Mouse (Mus musculus) cerebral cortex, adult 2 months (tissue): ENCODE results near the gene Ntrk3.

Experiments
- WGBS: fragments of 180-500 bp; shearing (Covaris S2); methylation state at CpG from one replicate; pipeline ENCODE4 v1.1.7; 2018; 5-methylcytosine and 5-hydroxymethylcytosine counted together

Ntrk3 gene

DNA sequence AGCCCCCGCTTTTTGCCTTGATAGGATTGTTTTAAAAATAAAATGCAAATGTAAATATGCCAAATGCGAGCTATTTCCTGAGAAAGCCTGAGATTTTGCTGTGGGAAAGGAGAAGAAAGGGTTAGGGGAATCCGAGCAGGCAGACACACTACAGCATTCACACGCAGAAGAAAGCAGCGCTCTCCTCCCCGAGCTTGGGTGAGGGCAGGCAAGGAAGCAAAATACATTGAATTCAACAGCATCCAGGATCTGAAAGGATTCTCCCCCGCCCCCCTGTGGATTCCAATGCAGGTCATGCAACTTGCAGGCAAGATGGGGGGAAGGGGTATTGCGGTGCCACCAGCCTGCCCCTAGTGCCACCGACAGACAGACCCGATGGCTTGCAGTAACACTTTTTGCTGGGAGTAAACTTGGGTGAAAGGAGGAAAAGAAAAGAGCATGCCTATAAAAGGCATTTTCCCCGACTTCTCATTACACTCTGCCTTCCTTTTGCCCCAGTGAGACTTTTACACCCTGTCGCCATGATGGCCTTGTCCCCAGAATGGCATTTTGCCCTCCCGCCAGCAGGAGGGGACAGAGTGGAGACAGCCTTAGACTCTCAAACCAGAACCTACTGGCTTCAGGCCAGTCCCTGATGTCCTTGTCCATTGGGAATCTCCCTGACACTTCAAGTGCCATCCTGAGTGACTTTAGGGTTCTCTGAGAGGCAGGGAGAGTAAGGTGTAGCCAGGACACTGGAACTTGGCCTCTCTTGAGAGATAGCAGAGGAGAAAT, 158.2 kb downstream of the Ntrk3 start:
- 5% methylated on average over 13 of the region's 13 CpGs for WGBS

DNA sequence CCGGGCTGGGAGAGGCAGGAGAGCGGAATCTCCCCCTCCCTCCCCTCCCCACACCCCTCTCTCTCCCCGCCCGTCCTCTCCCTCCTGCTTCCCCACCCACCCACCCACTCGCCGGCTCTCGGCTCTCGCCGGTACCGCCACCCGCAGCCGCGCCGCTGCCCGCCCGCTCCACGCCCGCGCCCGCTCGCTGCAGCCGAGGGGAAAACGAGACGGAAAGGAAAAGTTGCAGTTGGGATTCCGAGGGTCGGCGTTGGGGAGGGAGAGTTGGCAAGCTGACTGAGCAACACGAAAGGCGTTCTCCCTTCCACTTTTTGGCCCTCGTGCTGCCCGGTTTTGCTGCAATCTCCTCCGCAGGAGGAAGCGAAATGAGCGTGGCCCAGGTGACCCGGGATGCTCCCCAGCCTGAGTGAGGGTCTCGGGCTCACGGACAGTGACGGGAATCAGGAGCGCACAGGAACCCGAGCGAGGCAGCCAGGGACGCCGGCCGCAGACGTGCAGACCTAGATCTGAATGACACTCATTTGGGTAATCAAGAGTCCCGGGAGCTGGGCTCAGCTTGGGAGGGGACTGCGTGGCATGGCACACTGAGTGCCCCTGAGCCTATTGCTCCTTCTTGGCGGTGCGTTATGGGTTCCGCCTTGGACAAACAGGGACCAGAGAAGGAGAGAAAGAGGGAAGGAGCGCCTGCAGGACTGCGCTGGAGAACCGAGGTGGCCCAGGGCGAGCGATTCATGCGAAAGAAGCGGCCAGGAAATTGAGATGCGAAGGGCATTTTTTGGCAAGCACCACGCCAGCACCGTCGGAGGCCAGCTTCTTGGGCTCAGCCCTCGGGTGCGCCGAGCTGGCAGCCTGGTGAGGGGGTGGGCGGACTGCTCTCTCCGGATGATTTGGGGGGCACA, 159.1 kb downstream of the Ntrk3 start:
- under 1% methylated on average over 51 of the region's 66 CpGs for WGBS

DNA sequence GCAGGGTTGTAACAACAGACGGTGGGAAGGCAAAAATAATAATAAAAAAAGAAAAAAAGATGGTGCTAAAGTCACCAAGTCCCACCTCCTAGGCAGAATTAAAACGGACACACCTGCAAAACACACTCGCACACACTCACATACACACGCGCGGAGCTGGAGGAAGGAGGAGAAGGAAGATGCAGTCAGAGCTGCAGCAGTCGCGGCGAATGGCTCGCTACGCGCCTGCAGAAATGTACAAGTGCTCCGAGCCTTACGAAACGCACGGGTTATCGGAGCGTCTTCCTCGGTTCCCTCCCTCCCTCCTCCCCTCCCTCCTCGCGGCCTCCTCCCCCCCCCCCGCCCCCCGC, 159.7 kb downstream of the Ntrk3 start:
- 1% methylated on average over 17 of the region's 23 CpGs for WGBS

DNA sequence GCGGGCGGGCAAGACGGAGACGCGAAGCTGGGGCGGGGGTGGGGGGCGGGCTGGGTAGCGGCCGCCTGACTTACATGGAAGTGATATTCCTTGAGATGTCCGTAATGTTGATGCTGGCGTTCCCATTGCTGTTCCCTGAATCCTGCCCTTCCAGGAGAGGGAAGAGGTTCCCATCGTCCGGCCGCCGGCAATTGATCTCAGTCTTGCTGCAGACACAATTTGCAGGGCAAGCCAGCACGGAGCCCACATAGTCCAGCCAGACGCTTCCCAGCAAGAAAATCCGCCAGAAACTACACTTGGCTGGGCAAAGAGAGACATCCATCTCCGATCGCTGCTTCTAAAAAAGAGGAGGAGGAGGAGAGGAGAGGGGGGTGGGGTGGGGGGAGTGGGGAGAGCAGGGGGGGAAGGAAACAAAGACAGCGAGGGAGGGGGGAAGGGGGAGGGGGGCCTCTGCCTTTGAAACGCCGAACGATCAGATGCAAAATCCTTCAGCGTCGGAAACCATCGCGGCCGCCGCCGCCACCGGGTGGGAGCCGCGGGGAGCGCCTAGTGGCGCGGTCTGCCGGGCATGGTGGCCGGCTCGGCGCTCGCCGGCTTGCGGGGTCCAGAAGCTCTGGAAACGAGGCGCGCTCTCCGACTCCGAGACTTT, 160.2 kb downstream of the Ntrk3 start:
- WGBS: under 1% methylated on average over 49 of the region's 49 CpGs

DNA sequence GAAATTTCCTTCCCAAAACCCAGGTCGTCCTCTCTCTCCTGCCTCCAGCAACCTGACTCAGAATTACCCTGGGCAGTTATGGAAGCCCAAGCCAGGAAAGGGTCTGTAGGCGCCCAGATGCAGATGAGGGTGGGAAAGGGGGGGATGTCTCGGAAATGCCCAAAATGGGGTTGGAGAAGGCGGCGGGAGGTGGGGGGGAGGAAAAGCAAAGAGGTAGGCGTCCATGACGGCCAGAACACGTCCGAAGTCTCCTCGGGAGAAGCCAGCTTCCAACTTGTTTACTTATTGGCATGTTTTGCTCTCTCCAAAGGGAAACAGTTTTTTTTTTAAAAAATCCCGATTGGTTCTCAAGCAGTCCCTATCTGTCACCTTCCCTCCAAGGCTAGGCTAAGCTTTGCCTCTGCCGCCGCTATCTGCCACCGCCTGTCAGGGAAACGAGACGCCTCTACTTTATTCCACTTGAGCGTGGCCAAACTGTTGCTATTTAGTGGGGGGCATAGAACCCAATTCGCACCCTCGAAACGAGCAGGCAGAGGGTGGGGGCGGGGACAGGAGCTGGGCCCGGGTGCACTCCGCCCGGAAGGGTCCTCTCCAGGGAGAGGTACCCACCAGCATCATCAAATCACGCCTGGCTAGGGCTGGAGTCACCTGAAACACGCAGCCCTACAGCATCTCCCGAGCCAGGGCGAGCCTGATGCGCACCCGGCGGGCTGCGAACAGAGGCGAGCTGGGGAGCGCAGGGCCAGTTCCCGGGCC, 160.9 kb downstream of the Ntrk3 start:
- WGBS: 3% methylated on average over 35 of the region's 35 CpGs

DNA sequence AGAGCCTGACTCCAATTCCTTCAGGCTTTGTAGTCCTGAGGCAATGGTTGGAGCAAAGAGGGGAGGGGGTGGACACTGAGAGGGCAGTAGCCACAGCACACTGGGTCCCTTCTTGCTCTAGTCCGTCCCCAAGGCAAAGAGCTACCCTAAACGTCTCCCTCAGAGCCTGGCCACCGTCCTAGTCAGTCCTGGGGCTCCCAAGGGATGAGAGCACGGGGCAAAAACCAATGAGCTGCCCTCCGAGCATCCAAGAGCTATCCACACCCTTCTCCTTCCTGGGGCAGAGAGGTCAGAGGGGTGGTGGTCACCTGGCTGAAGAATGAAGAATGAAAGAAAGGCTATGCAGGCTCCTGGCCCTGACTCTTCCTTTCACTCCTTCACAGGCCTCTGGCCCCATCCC, 161.6 kb downstream of the Ntrk3 start:
- 25% methylated on average over 5 of the region's 5 CpGs for WGBS

DNA sequence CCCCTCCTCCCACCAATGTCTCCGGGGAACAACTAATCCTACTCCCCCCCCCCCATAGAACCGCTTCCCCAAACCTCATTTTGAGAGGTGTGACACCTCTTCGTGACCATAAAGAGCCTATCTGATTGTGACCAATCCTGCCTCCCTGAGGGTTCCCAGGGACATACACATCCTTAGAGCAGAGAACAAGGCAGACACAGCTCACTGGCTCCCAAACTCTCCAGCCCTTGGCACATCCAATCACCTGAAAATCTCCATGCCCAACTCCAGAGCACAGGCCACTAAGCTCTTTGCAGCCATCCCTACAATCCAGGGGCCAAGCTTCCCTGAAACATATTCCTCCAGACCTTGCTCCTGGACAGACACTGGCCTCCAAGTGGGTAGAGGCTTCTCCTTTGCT, 162.3 kb downstream of the Ntrk3 start:
- WGBS: 11% methylated on average over 3 of the region's 3 CpGs

DNA sequence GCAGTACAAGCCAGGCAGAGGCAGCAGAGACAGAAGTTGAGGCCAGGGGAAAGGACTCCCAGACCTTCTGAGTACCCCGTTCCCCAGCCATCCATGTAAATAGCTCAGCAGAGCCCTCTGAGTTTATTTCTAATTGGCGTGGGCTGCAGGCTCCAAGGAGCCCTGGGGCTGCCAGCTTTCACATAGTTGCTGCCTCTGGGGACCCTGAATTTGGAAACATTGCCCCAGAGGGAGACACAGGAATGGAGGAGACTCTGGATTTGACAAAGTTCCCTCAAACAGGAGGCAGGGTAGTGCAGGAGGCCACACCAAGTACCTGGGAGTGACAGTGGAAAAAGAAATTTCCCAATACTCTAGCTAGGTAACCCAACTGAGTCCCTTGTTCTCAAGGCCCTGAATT, 166.6 kb downstream of the Ntrk3 start:
- WGBS: 55% methylated on average over 2 of the region's 2 CpGs

DNA sequence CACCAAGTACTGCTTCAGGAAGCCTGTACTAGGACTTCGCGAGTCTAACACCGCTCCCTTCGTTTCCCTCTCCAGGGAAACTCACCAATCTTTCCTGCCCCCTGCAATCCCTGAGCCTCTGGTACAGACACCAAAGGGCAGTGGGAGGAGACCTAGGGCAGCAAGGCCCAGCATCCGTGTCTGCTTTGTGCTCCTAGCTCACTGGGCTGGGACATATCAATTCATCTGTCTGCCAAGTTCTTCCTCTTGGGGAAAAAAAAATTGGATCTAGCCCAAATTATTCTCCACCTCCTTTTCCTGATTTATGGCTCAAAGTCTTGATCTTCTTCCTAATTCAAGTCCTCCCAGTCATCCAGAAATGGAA, 168.6 kb downstream of the Ntrk3 start:
- 5% methylated on average over 5 of the region's 5 CpGs for WGBS

DNA sequence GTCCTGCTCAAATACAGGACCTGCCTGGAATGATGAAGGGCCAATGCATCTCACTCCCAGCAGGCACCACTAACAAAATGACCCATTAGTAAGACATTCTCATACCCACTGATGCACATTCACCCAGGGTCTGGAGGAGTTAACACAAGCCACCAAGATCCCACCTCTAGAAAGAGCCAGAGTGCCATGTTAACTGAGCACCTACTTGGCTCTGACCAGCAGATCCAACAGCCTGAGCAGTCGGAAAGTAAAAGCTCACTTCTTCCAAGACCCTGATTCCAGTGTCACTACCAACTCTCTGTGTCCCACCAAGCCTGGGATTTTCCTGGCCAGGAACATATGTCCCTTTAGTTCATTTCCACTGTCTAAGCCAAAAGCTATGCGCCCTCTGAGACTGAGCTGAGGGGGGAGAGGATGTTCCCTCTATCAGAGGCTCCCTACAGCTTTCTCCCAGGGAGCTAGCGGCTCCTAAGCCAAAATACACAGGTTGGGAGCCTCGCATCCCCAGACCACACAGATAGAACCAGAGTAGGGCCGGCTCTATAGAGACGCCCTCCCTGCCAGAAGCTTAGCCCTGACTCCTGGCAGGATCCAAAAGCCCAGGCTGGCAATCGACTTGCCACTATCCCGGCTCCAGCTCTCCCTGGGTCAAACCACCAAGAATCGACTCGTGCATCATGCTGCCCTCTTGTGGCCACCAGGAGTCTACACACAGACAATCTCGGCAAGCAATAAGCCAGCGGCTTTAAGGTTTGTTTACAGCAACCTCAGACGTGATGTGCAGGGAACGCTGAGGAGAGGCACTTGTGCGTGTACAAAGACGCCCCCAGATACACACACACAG, 169.2 kb downstream of the Ntrk3 start:
- 14% methylated on average over 16 of the region's 16 CpGs for WGBS

DNA sequence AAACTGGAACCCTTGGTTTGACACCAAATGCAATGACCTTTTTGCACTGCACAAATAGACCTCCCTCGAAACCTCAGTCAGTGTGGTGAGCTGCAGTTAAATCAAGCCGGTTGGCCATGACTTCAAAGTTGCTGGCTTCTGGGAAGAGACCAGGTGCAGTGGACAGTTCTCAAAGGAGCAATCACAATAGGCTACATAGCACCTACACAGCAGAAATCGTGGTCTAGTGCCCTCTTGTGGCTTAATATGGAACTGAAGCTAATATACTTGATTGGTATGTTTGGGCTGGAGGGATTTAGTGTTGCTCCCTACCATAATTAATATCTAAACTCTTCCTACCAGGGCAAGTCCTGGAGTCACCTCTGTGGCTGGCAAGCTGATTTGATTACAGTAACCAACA, 171.2 kb downstream of the Ntrk3 start:
- WGBS: 44% methylated on average over 3 of the region's 3 CpGs

DNA sequence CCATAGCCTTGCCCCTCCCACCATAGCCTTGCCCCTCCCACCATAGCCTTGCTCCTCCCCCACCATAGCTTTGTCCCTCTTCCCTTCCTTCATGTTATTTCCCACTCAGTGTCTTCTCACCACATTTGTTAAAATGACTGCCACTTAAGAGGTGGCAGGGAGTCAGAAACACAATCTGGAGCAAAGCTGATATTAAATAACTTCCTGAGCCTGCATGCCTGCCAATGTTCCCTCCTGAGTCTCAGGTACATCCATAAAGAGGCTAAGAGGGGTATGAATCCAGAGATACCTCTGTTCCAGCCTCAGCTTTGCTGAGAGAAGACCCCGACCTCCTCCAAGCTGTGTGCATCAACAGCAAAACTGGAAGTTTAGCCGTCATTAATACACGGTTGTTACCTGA, 172.4 kb downstream of the Ntrk3 start:
- WGBS: 80% methylated on average over 3 of the region's 3 CpGs

DNA sequence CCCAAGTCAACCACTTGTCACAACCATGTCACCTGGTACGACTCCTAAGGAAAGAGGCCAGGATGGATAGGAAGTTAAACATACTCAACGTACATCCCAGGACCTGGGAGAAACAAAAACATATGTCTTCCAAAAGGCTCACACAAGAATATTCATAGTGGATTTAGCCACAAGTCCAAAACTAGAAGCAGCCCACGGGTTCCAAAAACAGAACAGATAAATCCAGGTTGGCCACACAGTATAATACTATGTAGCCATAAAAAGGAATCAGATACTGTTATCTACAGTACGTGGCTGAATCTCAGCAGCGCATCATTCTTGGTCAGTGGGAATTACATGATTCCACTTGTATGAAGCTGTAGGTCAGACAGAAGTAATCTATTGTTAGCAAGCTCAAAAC, 179.3 kb downstream of the Ntrk3 start:
- 59% methylated on average over 5 of the region's 5 CpGs for WGBS

DNA sequence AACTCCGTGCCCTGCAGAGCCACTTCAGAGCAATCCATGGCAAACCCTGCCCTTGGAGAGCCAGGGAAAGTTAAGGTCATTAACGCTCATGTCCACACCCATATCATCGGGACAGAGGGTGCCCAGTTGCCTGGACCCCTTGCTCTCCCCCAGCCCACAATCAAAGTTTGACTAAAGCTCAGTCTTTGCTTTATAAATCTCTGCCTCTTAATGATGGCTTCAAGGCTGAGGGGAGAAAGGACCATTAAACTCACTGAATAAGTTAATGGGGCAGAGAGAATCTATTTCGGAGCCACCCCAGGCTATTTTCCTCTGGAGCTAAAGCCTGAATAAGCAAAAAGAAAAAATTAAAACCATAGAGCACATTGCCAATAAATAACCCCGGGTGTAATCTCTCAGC, 182.3 kb downstream of the Ntrk3 start:
- 76% methylated on average over 5 of the region's 5 CpGs for WGBS

DNA sequence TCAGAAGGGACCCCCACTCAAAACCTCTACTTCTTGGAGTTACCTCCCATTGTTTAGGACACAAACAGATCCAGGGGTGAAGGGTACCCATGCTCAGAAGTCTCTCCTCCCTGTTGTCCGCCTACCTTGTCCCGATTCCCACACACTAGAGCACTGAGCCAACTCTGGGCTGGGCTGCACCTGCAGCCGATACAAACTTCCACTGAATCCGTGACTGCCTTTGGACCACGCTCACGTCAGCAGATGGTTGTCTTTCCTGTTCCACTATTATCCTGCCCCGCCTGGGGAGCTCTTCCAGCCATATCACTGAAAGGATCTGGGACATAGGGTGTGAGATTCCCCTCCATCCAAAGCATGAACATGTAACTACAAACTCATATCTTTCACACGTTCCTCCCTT, 188.4 kb downstream of the Ntrk3 start:
- WGBS: 55% methylated on average over 8 of the region's 8 CpGs

DNA sequence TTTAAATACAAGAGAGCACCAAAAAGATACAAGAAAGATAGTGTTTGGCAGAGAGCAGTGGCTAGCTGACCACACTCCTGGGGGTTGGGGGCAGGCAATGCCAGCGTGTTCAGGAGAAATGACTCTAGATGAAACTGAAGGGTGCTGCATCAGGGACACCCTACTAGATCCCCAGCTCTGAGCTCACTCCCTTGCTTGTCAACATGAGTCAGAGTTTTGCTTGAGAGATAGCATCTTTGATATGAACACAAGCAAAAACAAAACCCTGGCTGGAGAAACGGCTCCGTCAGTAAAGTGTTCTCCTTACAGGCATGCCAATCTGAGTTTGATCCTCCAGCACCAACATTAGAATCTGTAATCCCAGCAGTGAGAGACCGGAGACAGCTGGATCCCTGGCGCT, 189.1 kb downstream of the Ntrk3 start:
- 62% methylated on average over 5 of the region's 5 CpGs for WGBS

DNA sequence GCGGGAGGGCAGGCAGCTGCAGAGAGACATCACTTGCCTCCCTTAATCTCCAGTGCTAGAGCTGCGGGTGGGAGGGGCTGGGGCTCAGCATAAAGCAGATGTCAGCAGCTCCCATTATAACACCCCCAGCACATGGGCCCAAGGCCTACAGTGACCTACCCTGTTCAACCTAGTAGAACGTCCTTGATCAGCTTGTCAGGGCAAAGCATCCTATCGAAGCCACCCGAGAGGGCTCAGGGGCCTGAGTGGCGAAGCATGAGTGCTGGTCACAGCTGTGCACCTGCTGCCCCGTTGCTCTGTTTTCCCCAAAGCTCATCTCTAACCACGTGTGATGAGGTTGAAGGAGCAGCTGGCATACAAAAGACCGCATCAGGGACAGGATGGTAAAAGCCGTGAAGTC, 191.3 kb downstream of the Ntrk3 start:
- WGBS: 72% methylated on average over 10 of the region's 10 CpGs

DNA sequence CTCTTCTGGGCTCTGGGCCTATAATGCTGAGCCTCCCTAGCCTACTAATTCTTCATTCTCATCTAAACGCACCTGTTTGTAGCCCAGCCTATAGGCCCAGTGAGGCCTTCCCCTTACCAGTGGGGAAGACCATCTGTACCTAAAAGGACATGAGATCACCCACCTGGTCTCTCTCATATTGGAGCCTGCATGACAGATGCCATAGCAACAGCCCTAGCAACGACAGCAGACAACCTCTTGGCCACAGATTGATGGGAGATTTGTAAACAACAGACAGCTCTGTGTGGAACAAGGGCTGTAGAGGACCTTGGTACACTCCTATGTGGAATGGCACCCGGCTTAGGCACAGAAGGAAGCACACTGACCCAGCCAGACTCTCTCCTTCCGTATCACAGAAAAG, 195.3 kb downstream of the Ntrk3 start:
- 48% methylated on average over 4 of the region's 4 CpGs for WGBS

DNA sequence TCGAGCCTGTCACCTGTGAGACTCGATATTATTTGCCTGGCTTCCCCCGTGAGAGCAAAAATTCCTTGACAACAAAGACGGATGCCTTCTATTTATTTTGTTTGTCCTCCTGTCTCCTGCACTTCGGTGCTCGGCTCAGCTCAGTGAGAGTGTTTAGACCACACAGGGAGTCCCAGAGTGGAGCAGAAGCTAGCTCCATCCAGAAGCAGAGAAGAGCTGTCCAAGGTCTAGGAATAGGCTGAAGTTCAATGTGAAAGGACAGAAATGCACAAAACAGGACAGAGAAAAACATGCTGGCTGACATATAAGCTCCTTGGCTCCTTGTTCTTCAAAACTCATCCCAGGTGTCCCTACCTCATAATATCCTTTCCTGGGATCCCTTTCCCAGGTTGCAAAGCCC, 207.5 kb downstream of the Ntrk3 start:
- 47% methylated on average over 6 of the region's 6 CpGs for WGBS

DNA sequence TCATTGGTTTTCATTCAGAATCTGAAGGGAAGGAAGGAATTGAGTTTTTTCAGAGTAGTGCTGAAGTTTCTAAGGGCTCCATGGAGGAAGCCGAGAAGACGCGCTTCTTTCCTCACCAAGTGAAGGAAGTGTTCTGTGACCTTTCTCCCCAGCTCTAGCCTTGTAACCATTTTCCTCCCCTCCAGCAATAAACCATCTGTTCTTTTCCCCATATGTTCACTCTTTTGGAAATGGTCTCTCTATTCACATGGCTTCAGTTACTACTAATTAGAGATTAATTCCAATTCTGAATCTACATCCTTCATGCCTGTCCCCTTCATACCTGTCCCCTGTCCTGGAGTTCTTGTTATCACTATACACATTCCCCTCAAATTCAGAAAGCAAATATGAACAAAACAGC, 209.8 kb downstream of the Ntrk3 start:
- 72% methylated on average over 3 of the region's 3 CpGs for whole genome bisulfite sequencing

DNA sequence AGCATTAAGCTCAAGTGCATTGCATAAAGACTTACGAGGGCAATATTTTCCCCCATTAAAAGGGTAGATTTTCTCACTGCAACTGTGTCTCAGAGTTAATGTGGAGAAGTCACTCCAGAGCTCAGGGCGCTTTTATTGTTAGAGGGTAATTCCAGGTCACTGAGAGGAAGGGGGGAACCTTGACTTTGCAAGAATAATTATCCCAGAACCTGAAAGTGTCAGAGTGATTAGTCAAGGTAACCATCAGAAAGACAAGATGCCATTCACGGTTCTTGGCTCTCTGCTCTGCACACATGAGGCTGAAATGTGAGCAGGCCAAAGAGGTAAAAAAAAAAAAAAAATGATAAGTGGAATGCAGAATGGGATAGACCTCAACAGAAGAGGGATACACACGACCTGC, 210.2 kb downstream of the Ntrk3 start:
- WGBS: 74% methylated on average over 4 of the region's 4 CpGs
